Comparison of ENCODE assay signal across 18 mouse cellular contexts in the genomic region with DNA sequence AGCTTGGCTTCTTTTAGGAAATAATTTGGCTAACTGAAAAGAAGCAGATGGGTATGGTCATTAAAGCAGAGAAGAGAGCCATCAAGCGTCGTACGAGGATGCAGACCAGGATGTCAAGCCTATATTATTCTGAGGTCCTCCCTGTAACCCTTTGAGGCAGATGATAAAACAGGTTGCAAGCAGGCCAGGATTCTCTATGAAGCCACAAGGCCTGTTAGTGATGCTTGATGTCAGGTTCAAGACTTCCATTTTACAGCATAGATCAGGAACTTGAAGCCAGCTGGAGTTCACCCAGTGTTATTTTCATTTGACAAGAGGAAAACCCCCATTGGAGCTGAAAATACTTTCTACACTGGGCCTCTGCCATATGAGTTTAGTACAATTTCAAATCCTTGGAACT.
"Had no signal": no experiment of that assay in that cellular context is flagged by ENCODE, and none has a peak within 500 bp of the region (broad histone marks: within the 10 kb centered on the region; RNA-seq: fewer than 3 reads in every experiment).

No protein-coding gene starts in this region.

- H3K27me3 ChIP-seq: lung, embryonic 15.5 days; megakaryocyte, embryonic 14.5 days; midbrain, embryonic 12.5 days; neural tube, embryonic 12.5 days; stomach, embryonic 15.5 days had no signal

- DNase-seq: liver, postnatal 0 days; lung, adult 2 months; lung, postnatal 14 days; lung, postnatal 36 days; midbrain, embryonic 14.5 days; right cerebral cortex, postnatal 14 days; thymus, adult 2 months; thymus, postnatal 14 days; thymus, postnatal 36 days had no signal

- ATAC-seq: liver, postnatal 0 days; lung, postnatal 0 days; midbrain, embryonic 16.5 days had no signal

- H3K9ac ChIP-seq: liver, postnatal 0 days; lung, embryonic 15.5 days; midbrain, embryonic 12.5 days; neural tube, embryonic 12.5 days; stomach, embryonic 15.5 days had no signal

- H3K4me3 ChIP-seq: lung, embryonic 15.5 days; megakaryocyte, embryonic 14.5 days; midbrain, embryonic 12.5 days; neural tube, embryonic 12.5 days; stomach, embryonic 15.5 days had no signal

- H3K4me1 ChIP-seq: lung, embryonic 15.5 days; megakaryocyte, embryonic 14.5 days; midbrain, embryonic 12.5 days; neural tube, embryonic 12.5 days; stomach, embryonic 15.5 days had no signal

- H3K27ac ChIP-seq: lung, embryonic 15.5 days; macrophage; midbrain, embryonic 12.5 days; neural tube, embryonic 12.5 days; stomach, embryonic 15.5 days; stomach, postnatal 0 days had no signal

- H3K36me3 ChIP-seq: lung, embryonic 15.5 days; midbrain, embryonic 12.5 days; neural tube, embryonic 12.5 days; stomach, embryonic 15.5 days had no signal

- H3K9me3 ChIP-seq: lung, embryonic 15.5 days; midbrain, embryonic 12.5 days; neural tube, embryonic 12.5 days; stomach, embryonic 15.5 days had no signal

- H3K4me2 ChIP-seq: lung, embryonic 15.5 days; midbrain, embryonic 12.5 days; neural tube, embryonic 12.5 days; stomach, embryonic 15.5 days had no signal
